Mouse (Mus musculus) embryonic facial prominence, embryonic 12.5 days (tissue): Measurements from ENCODE around the gene Wnt11. TPM values are rescaled to one million over a fixed set of nuclear protein-coding genes. Genes with fewer than 3 reads are reported as not detected.

Source experiments
- ATAC-seq: fragments of 200-750 bp; cut with Nextera tagmentation; 2 replicates; pipeline ENCODE4 v1.8.0; 2017; ENCODE audit not compliant: insufficient number of reproducible peaks, insufficient read depth, low FRiP score, low TSS enrichment
- H3K27ac ChIP-seq: fragments of 300-500 bp; sonication (generic); 2 replicates; pipeline ENCODE4 v1.5.1; 2016; ENCODE audit warnings: mild to moderate bottlenecking
- H3K27me3 ChIP-seq: fragments of 300-500 bp; sonication (generic); 2 replicates; pipeline ENCODE4 v1.6.1; 2016; ENCODE audit warnings: mild to moderate bottlenecking, moderate library complexity
- H3K36me3 ChIP-seq: fragments of 300-500 bp; sonication (generic); 2 replicates; pipeline ENCODE4 v1.6.1; 2016; ENCODE audit warnings: mild to moderate bottlenecking
- H3K4me1 ChIP-seq: fragments of 300-500 bp; sonication (generic); 2 replicates; pipeline ENCODE4 v1.6.1; 2016
- H3K4me2 ChIP-seq: fragments of 300-500 bp; sonication (generic); replicated peaks from 2 replicates; pipeline ENCODE4 v1.6.1; 2016; ENCODE audit warnings: mild to moderate bottlenecking, moderate library complexity
- H3K4me3 ChIP-seq: fragments of 300-500 bp; sonication (generic); 2 replicates; pipeline ENCODE4 v1.5.1; 2016; ENCODE audit warnings: mild to moderate bottlenecking
- H3K9ac ChIP-seq: fragments of 300-500 bp; sonication (generic); 2 replicates; pipeline ENCODE4 v1.6.1; 2016; ENCODE audit warnings: mild to moderate bottlenecking, moderate library complexity
- H3K9me3 ChIP-seq: fragments of 300-500 bp; sonication (generic); 2 replicates; pipeline ENCODE4 v1.6.1; 2016; ENCODE audit warnings: mild to moderate bottlenecking, moderate library complexity
- WGBS: fragments of 180-500 bp; shearing (Covaris S2); methylation state at CpG from one replicate; pipeline ENCODE4 v1.1.7; 2016; 5-methylcytosine and 5-hydroxymethylcytosine counted together
- polyA plus RNA-seq: library from polyadenylated mRNA; unstranded; fragments of >200 nt; fragmentation: Nextera tagmentation; extraction: Ambion mirVana; gene quantifications from 2 replicates; pipeline ENCODE4 v1.2.1, GENCODE M21; 2016

The Wnt11 gene
- polyA plus RNA-seq, 1 experiment from 2014 or later = 24.3 TPM

DNA sequence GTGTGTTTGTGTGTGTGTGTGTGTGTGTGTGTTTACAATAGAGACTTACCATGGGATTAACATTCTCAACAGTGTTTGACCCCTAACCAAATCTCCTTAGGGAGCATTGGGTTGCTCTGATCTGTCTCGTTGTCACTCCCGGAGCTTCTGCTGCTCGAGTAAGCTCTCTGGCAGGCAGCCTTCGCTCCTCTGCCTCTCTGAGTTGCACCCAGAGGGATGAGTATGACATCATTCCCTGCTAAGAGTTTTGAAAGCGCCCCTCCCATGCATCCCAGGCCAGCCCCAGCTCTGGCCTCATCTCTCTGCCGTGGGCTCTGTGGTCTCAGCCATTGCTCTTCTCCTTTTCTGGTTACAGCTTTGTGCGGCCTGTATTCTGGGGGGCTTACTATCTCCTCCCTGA is 33.8 kb upstream of the Wnt11 start:
- Histone ChIP-seq H3K36me3 (no peaks in the 10 kb centered on the region), H3K9me3 (no peaks in the 10 kb centered on the region), H3K27ac (peak overlapping the region; percentile 41; the same call in 1 of the 2 replicates), H3K4me1 (peaks cover 32% of the 10 kb centered on the region), H3K4me2 (no peak overlapping the region), H3K27me3 (no peaks in the 10 kb centered on the region), H3K4me3 (no peak overlapping the region), H3K9ac (no peak overlapping the region)
- 53% methylated on average over 7 of the region's 7 CpGs for WGBS
- ATAC-seq = no peak; the same call in 1 of the 2 replicates

DNA sequence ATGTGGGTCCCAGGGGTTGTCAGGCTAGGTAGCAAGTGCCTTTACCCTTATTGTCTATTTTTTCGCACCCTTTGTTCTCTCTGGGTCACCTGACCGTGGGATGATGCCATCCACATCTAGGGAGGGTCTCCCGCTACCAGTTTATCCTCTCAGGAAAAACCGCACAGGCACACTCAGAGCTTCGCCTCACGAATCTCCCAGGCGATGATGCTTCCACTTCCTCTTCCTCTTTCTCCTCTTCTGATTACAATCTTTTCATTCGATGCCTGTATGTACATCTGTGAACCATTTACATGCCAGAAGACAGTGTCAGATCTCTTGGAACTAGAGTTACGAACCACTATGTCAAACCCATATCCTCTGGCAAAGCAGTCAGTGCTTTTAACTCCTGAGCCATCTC is 31.7 kb upstream of the Wnt11 start:
- H3K9me3 ChIP-seq = no peaks in the 10 kb centered on the region
- H3K4me3 ChIP-seq = no peak overlapping the region
- H3K27me3 ChIP-seq = no peaks in the 10 kb centered on the region
- 67% methylated on average over 9 of the region's 9 CpGs for WGBS
- no peak overlapping the region for H3K4me2 ChIP-seq
- H3K4me1 ChIP-seq = peaks cover 18% of the 10 kb centered on the region
- no peak overlapping the region for H3K9ac ChIP-seq
- H3K27ac ChIP-seq = no peak overlapping the region
- no peak for ATAC-seq
- H3K36me3 ChIP-seq = no peaks in the 10 kb centered on the region

DNA sequence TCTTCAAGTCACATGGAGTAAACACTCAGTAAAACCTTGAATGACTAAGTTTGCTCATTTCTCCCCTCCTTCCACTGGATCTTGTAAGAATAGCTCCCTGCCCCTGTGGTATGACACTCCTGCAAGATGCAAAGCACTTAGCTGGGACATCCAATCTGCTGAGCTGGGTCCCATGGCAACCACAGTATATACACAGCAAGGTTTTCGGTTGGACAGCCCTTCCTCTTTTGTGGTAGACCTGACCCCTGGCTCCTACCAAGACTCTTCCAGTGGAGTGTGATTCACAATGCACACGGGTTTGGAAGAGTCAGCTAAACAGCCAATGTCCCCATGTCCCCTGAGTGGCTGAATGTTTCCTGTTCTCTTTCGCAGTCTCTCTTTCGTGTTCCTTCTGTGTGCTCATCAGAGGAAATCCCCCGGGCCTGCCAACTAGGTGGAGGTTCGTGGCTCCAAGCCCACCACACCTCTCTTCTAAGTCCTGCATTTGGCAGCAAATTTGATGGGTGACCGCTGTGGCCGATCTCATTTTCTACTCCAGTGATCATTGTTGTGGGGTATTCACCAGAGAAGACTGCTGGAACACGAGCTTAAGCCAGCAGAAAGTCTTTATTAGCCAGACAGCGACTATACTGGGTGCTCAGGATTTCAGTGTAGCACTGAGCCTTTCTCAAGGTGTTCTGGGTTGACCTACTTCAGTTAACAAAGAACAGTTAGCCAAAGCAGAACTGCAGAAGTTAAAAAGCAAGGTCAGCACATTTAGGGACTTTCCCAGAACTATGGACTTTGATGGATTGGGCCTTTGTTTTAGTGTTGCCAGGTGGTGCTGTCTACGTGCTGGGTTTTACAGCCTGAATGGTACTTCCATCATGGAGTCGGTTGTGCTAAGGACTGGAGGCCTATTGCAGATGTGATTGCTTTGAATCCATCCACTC is 29.8 kb upstream of the Wnt11 start:
- Histone ChIP-seq H3K27ac (no peak overlapping the region), H3K36me3 (no peaks in the 10 kb centered on the region), H3K9ac (no peak overlapping the region), H3K4me1 (peaks cover 10% of the 10 kb centered on the region; the same call in 1 of the 2 replicates), H3K4me2 (no peak overlapping the region), H3K9me3 (no peaks in the 10 kb centered on the region), H3K27me3 (no peaks in the 10 kb centered on the region), H3K4me3 (no peak overlapping the region)
- 71% methylated on average over 12 of the region's 12 CpGs for WGBS
- ATAC-seq = no peak; the same call in 1 of the 2 replicates

DNA sequence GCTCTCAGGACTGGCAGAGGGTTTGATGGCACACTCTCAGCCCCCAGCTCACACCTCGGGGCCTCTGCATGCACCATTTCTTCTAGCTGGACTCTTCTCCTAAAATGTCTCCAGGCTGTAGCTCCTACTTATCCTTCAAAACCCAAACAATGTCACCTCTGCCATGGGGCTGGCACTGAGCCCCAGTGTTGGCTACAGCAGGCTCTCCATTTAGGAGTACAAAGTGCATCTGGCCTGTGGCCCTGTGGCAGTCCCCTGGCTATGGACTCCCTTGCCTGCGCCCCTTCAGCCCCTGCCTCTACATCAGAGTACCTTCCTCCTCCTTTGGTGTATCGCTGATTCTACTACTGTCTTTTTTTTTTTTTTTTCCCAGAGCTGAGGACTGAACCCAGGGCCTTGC is 28.0 kb upstream of the Wnt11 start:
- Histone ChIP-seq H3K4me3 (no peak overlapping the region), H3K9ac (no peak overlapping the region), H3K4me1 (peaks cover 5% of the 10 kb centered on the region; the same call in 1 of the 2 replicates), H3K9me3 (no peaks in the 10 kb centered on the region), H3K4me2 (no peak overlapping the region), H3K27ac (no peak overlapping the region), H3K36me3 (no peaks in the 10 kb centered on the region), H3K27me3 (no peaks in the 10 kb centered on the region)
- 73% methylated on average over 3 of the region's 3 CpGs for WGBS
- no peak for ATAC-seq

DNA sequence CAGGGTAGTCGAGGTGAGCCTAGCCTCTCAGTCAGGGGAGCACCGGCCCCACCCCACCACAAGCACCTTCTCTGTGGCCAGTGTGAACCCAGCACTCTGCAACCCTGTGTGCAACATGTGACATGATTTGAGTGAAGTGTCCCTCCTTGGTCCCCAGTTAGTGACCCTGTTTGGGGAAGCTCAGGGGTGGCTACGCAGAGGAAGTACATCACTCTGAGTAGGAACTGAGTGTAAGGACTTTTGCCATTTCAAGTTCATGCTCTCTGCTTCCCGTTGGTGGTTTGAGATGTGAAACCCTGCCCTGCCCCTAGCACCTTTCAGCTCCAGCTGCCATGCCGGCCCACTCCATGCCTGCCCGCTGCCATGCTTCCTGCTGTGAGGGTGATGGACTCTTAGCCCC is 25.5 kb upstream of the Wnt11 start:
- Histone ChIP-seq H3K4me2 (no peak overlapping the region), H3K9ac (no peak overlapping the region), H3K9me3 (no peaks in the 10 kb centered on the region), H3K27ac (no peak overlapping the region), H3K4me3 (no peak overlapping the region), H3K4me1 (peaks cover 10% of the 10 kb centered on the region; the same call in 1 of the 2 replicates), H3K27me3 (no peaks in the 10 kb centered on the region), H3K36me3 (no peaks in the 10 kb centered on the region)
- 87% methylated on average over 6 of the region's 6 CpGs for WGBS
- ATAC-seq = no peak

DNA sequence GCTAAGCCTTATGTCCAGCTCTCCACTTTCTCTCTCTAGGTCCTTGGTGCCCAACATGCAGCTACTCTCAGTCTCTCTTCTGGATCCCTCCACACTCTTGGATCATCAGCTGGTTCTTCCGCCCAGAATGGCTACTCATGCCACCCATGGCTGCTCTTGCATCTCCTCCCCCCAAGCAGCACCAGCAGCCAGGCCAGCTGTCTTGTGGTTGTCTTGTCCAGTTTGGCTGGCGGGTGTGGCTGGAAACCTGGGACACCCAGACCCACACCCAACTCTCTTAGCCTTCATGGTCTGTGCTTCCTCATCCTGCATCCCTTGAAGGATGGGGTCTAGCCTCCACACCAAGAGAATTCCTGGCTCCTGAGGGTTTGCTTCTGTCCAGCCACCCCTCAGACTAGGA is 24.3 kb upstream of the Wnt11 start:
- no peak overlapping the region for H3K4me3 ChIP-seq
- ATAC-seq = no peak
- H3K27ac ChIP-seq = no peak overlapping the region
- 90% methylated on average over 2 of the region's 2 CpGs for WGBS
- no peak overlapping the region for H3K9ac ChIP-seq
- no peaks in the 10 kb centered on the region for H3K9me3 ChIP-seq
- H3K4me2 ChIP-seq = no peak overlapping the region
- peaks cover 12% of the 10 kb centered on the region; the same call in 1 of the 2 replicates for H3K4me1 ChIP-seq
- no peaks in the 10 kb centered on the region for H3K36me3 ChIP-seq
- no peaks in the 10 kb centered on the region for H3K27me3 ChIP-seq

DNA sequence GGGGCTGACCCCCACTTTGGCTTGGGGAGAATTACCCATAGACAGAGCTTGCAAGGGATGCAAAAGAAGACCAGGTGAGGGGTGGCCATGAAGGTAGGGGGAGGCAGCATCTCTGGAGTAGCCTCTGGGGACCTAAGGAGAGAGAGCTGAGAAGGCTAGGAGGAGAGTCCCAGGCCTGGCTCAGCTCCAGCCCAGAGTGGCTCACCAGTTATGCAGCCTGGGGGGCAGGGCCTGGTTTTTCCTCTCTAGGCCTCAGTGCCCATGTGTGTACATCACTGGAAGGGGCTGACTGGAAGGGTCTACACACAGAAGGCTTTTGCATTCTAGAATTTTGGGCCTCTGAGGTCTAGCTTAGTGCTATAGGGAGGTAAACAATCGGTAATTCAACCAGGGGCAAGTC is 14.4 kb upstream of the Wnt11 start:
- no peak overlapping the region for H3K4me3 ChIP-seq
- H3K9me3 ChIP-seq = no peaks in the 10 kb centered on the region
- H3K36me3 ChIP-seq = no peaks in the 10 kb centered on the region
- ATAC-seq = no peak
- peaks cover 25% of the 10 kb centered on the region for H3K4me1 ChIP-seq
- no peak overlapping the region for H3K27ac ChIP-seq
- H3K4me2 ChIP-seq = no peak overlapping the region
- H3K27me3 ChIP-seq = no peaks in the 10 kb centered on the region
- no peak overlapping the region for H3K9ac ChIP-seq
- WGBS = 84% methylated on average over 1 of the region's 1 CpGs

DNA sequence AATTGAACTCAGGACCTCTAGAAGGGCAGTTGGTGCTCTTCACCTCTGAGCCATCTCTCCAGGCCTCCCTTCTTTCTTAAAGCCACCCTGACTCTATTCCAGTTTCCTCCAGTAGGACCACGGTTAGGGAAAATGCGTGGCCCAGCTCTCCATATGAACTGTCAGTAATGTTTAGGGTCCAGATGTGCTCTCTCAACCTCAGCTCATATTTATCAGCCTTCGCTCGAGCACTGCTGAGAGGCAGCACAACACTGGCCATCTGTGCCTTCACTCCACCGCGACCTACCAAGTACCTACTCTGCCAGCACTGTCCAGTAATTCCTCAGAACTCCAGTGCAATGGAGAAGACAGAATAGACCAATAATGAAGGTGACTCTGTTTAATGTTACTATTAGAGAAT is 12.0 kb upstream of the Wnt11 start:
- WGBS = 73% methylated on average over 6 of the region's 6 CpGs
- Histone ChIP-seq H3K4me1 (peaks cover 23% of the 10 kb centered on the region), H3K4me2 (no peak overlapping the region), H3K9ac (no peak overlapping the region), H3K9me3 (no peaks in the 10 kb centered on the region), H3K27ac (no peak overlapping the region), H3K36me3 (no peaks in the 10 kb centered on the region), H3K27me3 (no peaks in the 10 kb centered on the region), H3K4me3 (no peak overlapping the region)
- no peak for ATAC-seq

DNA sequence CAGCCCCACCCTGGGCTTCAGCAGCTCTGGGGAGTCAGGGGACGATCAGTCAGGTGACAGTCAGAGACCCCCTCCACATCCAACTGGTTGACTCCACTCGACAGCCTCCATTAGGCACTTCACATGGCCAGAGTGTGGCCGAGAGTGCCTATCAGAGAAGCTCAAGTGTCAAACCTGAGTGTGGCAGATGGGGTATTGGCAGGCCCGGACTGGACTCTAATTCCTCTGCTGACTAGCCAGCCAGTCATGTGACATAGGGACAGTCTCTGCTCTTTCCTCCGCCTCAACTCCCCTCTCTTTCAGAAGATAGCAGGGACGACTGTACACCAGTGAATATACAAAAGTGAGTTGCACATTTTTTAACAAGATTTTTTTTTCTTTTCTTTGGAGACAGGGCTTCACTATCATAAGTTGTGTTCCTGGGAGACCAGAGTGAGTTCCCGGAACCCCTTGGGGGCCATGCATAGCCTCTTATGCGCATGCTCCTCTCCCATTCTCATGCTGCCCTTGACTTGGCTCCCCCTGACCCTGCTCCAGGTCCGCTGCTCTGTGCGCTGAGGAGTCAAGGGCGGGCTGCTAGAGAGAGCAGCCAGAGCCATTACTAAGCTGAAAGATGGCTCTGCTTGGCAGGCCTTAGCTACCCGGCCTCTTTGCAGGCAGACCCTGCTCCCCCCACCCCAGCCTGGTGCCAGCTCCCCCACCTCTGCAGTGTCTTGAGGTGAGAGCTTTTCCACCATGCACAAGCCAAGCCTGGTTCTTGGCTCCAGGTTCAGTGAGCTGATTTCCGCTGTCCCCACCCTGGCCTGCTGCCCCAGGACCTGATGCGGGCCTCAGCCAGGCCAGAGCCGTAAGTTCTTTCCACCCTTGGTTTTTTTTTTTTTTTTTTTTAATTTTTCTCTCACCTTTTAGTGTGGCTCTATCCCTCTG is 10.8 kb upstream of the Wnt11 start:
- Histone ChIP-seq H3K36me3 (no peaks in the 10 kb centered on the region), H3K27ac (no peak overlapping the region), H3K9ac (no peak overlapping the region), H3K4me3 (no peak overlapping the region), H3K9me3 (no peaks in the 10 kb centered on the region), H3K4me2 (no peak overlapping the region), H3K4me1 (peaks cover 28% of the 10 kb centered on the region), H3K27me3 (no peaks in the 10 kb centered on the region)
- no peak for ATAC-seq
- 69% methylated on average over 15 of the region's 15 CpGs for WGBS

DNA sequence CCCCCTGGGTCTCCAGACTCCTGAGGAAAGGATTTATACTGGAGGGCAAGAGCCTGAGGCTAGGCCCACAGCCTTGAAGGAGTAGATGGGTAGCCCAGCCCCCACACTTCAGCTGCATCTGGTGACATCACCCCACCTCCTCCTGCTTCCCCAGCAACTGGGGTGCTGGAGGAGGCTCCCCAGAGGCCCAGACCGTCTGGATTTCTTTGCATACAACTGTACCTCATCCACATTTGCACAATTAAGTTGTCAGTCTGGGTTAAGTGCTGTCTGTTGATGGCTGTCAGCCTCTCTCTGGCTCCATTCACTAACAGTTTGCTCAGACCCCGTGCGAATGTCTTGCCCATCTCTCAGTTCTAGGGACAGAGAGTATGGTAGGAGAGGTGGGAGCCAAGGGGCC is 6.9 kb upstream of the Wnt11 start:
- WGBS = 32% methylated on average over 3 of the region's 3 CpGs
- Histone ChIP-seq H3K9ac (no peak overlapping the region), H3K9me3 (no peaks in the 10 kb centered on the region), H3K4me2 (no peak overlapping the region), H3K27ac (peak overlapping the region; percentile 30; the same call in 1 of the 2 replicates), H3K4me3 (no peak overlapping the region), H3K36me3 (no peaks in the 10 kb centered on the region), H3K4me1 (peaks cover 18% of the 10 kb centered on the region), H3K27me3 (peaks cover 24% of the 10 kb centered on the region)
- peak; percentile 63 for ATAC-seq

DNA sequence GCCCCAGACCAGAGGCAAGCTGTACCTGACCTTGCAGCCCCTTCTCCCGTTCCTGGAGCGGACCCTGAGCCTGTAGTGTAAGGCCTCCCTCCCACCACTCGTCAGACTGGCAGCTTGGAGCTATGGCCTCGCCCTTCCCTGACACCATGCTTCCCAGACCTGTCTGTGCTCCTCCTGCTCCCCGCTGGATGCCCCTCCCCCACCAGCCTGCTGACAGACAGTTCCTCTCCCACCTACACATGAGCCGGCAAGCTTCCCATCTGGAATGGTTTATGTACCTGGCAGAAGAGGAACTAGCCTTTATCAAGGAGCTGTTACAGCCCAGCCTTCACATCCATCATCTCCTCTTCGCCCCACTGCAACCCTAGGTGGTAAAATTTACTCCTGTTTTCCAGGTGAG is 6.0 kb upstream of the Wnt11 start:
- H3K27me3 ChIP-seq = peaks cover 31% of the 10 kb centered on the region
- no peak overlapping the region for H3K9ac ChIP-seq
- H3K4me1 ChIP-seq = peaks cover 18% of the 10 kb centered on the region
- H3K4me2 ChIP-seq = no peak overlapping the region
- H3K9me3 ChIP-seq = no peaks in the 10 kb centered on the region
- WGBS = 26% methylated on average over 7 of the region's 7 CpGs
- no peak overlapping the region for H3K27ac ChIP-seq
- no peak overlapping the region for H3K4me3 ChIP-seq
- ATAC-seq = no peak
- no peaks in the 10 kb centered on the region for H3K36me3 ChIP-seq
